Mouse (Mus musculus) midbrain, postnatal 0 days (tissue): Measurements from ENCODE around the gene 1700020L24Rik. TPM values are rescaled to one million over a fixed set of nuclear protein-coding genes. Genes with fewer than 3 reads are reported as not detected.

Source experiments
- ATAC-seq: fragments of 200-750 bp; cut with Nextera tagmentation; 2 replicates; pipeline ENCODE4 v1.8.0; 2017; ENCODE audit warnings: moderate number of reproducible peaks, mild to moderate bottlenecking, moderate TSS enrichment, moderate library complexity; ENCODE audit not compliant: low FRiP score
- DNase-seq: peaks from one replicate; pipeline ENCODE4 v3.0.0-alpha.2; 2015; ENCODE audit warnings: low spot score
- H3K27ac ChIP-seq: fragments of 300-500 bp; sonication (generic); 2 replicates; pipeline ENCODE4 v1.5.1; 2014; ENCODE audit warnings: low read depth, mild to moderate bottlenecking, low read length, mixed read lengths
- H3K27me3 ChIP-seq: fragments of 300-500 bp; sonication (generic); 2 replicates; pipeline ENCODE4 v1.6.1; 2014; ENCODE audit warnings: low read length, control low read depth, mixed read lengths; ENCODE audit not compliant: insufficient read depth
- H3K36me3 ChIP-seq: fragments of 300-500 bp; sonication (generic); 2 replicates; pipeline ENCODE4 v1.6.1; 2014; ENCODE audit warnings: low read length, control low read depth, mixed read lengths; ENCODE audit not compliant: insufficient read depth
- H3K4me1 ChIP-seq: fragments of 300-500 bp; sonication (generic); 2 replicates; pipeline ENCODE4 v1.6.1; 2014; ENCODE audit warnings: mild to moderate bottlenecking, control low read depth, antibody characterized with exemption, low read length, mixed read lengths; ENCODE audit not compliant: insufficient read depth
- H3K4me2 ChIP-seq: fragments of 300-500 bp; sonication (generic); 2 replicates; pipeline ENCODE4 v1.6.1; 2014; ENCODE audit warnings: low read depth, mild to moderate bottlenecking, low read length, mixed read lengths; ENCODE audit not compliant: poor library complexity, severe bottlenecking
- H3K4me3 ChIP-seq: fragments of 300-500 bp; sonication (generic); 2 replicates; pipeline ENCODE4 v1.5.1; 2014; ENCODE audit warnings: low read depth, mild to moderate bottlenecking, low read length, moderate library complexity
- H3K9ac ChIP-seq: fragments of 300-500 bp; sonication (generic); replicated peaks from 2 replicates; pipeline ENCODE4 v1.6.1; 2014; ENCODE audit warnings: mild to moderate bottlenecking, low read length, moderate library complexity, mixed read lengths; ENCODE audit not compliant: poor library complexity, severe bottlenecking
- H3K9me3 ChIP-seq: fragments of 300-500 bp; sonication (generic); 2 replicates; pipeline ENCODE4 v1.6.1; 2016; ENCODE audit warnings: low read length, control low read depth
- CTCF ChIP-seq: IDR thresholded peaks from 2 replicates; pipeline ENCODE4 v1.5.1; 2016; ENCODE audit warnings: antibody characterized with exemption, mild to moderate bottlenecking
- WGBS: fragments of 180-500 bp; shearing (Covaris S2); extraction: QIAGEN DNeasy Blood & Tissue Kit; methylation state at CpG from one replicate; pipeline ENCODE4 v1.1.7; 2014; 5-methylcytosine and 5-hydroxymethylcytosine counted together
- polyA plus RNA-seq: library from polyadenylated mRNA; unstranded; fragments of >200 nt; fragmentation: Nextera tagmentation; extraction: Ambion mirVana; gene quantifications from 2 replicates; pipeline ENCODE4 v1.2.1, GENCODE M21; 2015
- total RNA-seq: library from RNA; depleted of rRNA; stranded (reverse); fragments of >200 nt; gene quantifications from 2 replicates; pipeline ENCODE4 v1.2.3, GENCODE M21; 2014

The 1700020L24Rik gene
- total and polyA plus RNA-seq, 2 experiments from 2014 or later = 0.57 TPM; not detected in 1

- ATAC-seq (no peak), DNase-seq (peak; percentile 81)
- no peak overlapping the region for H3K9ac ChIP-seq
- no peaks in the 10 kb centered on the region for H3K36me3 ChIP-seq
- no peak overlapping the region for H3K27ac ChIP-seq
- peak; percentile 83 for TF ChIP-seq CTCF
- H3K4me2 ChIP-seq = peak overlapping the region; percentile 46
- no peaks in the 10 kb centered on the region for H3K9me3 ChIP-seq
- peak overlapping the region; percentile 21; the same call in 1 of the 2 replicates for H3K4me3 ChIP-seq
- peaks cover 32% of the 10 kb centered on the region for H3K27me3 ChIP-seq
- 14% methylated on average over 29 of the region's 29 CpGs for WGBS
- H3K4me1 ChIP-seq = no peaks in the 10 kb centered on the region
Measured at GRCm38 (mm10) chr11:83442596-83443267, 5.3 kb downstream of the 1700020L24Rik start.

GRCm38 (mm10) chr11:83443824-83444223 is 6.3 kb downstream of the 1700020L24Rik start:
- H3K9ac ChIP-seq = no peak overlapping the region
- TF ChIP-seq CTCF = no peak
- peaks cover 32% of the 10 kb centered on the region for H3K27me3 ChIP-seq
- H3K4me3 ChIP-seq = no peak overlapping the region
- WGBS = 9% methylated on average over 7 of the region's 7 CpGs
- H3K9me3 ChIP-seq = no peaks in the 10 kb centered on the region
- no peaks in the 10 kb centered on the region for H3K4me1 ChIP-seq
- no peak overlapping the region for H3K27ac ChIP-seq
- DNase-seq (no peak), ATAC-seq (no peak)
- H3K36me3 ChIP-seq = no peaks in the 10 kb centered on the region
- no peak overlapping the region for H3K4me2 ChIP-seq

- no peak for TF ChIP-seq CTCF
- Histone ChIP-seq H3K27me3 (peaks cover 32% of the 10 kb centered on the region), H3K4me1 (no peaks in the 10 kb centered on the region), H3K27ac (no peak overlapping the region), H3K9me3 (no peaks in the 10 kb centered on the region), H3K9ac (no peak overlapping the region), H3K4me2 (peak overlapping the region; percentile 35), H3K36me3 (no peaks in the 10 kb centered on the region), H3K4me3 (peak overlapping the region; percentile 18)
- ATAC-seq (no peak), DNase-seq (no peak)
- WGBS = 26% methylated on average over 19 of the region's 19 CpGs
Measured at GRCm38 (mm10) chr11:83445001-83445400, 7.5 kb downstream of the 1700020L24Rik start.

GRCm38 (mm10) chr11:83447612-83448011 is 10.1 kb downstream of the 1700020L24Rik start:
- H3K9ac ChIP-seq = no peak overlapping the region
- H3K27ac ChIP-seq = no peak overlapping the region
- ATAC-seq (no peak), DNase-seq (no peak)
- no peaks in the 10 kb centered on the region for H3K36me3 ChIP-seq
- no peak overlapping the region for H3K4me3 ChIP-seq
- H3K27me3 ChIP-seq = peaks cover 19% of the 10 kb centered on the region
- no peak overlapping the region for H3K4me2 ChIP-seq
- no peaks in the 10 kb centered on the region for H3K4me1 ChIP-seq
- 85% methylated on average over 10 of the region's 10 CpGs for WGBS
- H3K9me3 ChIP-seq = no peaks in the 10 kb centered on the region
- TF ChIP-seq CTCF = no peak

GRCm38 (mm10) chr11:83448021-83448926 is 10.8 kb downstream of the 1700020L24Rik start:
- H3K9ac ChIP-seq = no peak overlapping the region
- no peak overlapping the region for H3K4me3 ChIP-seq
- H3K4me2 ChIP-seq = no peak overlapping the region
- ATAC-seq (no peak), DNase-seq (no peak)
- H3K4me1 ChIP-seq = no peaks in the 10 kb centered on the region
- WGBS = 48% methylated on average over 16 of the region's 16 CpGs
- no peaks in the 10 kb centered on the region for H3K36me3 ChIP-seq
- TF ChIP-seq CTCF = no peak
- H3K27ac ChIP-seq = no peak overlapping the region
- H3K27me3 ChIP-seq = peaks cover 16% of the 10 kb centered on the region
- no peaks in the 10 kb centered on the region for H3K9me3 ChIP-seq

GRCm38 (mm10) chr11:83448927-83449236 is 11.4 kb downstream of the 1700020L24Rik start:
- ATAC-seq = no peak
- no peaks in the 10 kb centered on the region for H3K36me3 ChIP-seq
- no peak for DNase-seq
- no peak for TF ChIP-seq CTCF
- H3K4me3 ChIP-seq = no peak overlapping the region
- peaks cover 11% of the 10 kb centered on the region; the same call in 1 of the 2 replicates for H3K27me3 ChIP-seq
- no peak overlapping the region for H3K4me2 ChIP-seq
- H3K9me3 ChIP-seq = no peaks in the 10 kb centered on the region
- H3K9ac ChIP-seq = no peak overlapping the region
- H3K27ac ChIP-seq = no peak overlapping the region
- no peaks in the 10 kb centered on the region for H3K4me1 ChIP-seq
